Mouse (Mus musculus): ENCODE measurements around the gene Map6.
"Not testable (repeated sequence)": the region's sequence is repeated elsewhere in the genome, so short reads cannot be mapped to it uniquely, and the experiment has no call there.

Gene Map6

GRCm38 (mm10) chr7:99356244-99356930, 89.1 kb downstream of the Map6 start:
- DNase-seq (ENCODE audit: low read depth, low spot score), result no peak

GRCm38 (mm10) chr7:99357201-99357600, 90.0 kb downstream of the Map6 start:
- DNase-seq (ENCODE audit: low read depth, low spot score), result no peak

- DNase-seq (ENCODE audit: low read depth, low spot score), result no peak
Measured at GRCm38 (mm10) chr7:99358371-99358770, 91.1 kb downstream of the Map6 start.

- no peak for DNase-seq (ENCODE audit: low read depth, low spot score)
Measured at GRCm38 (mm10) chr7:99360021-99360802, 93.0 kb downstream of the Map6 start.

- no peak for DNase-seq (ENCODE audit: low read depth, low spot score)
Measured at GRCm38 (mm10) chr7:99360803-99361414, 93.7 kb downstream of the Map6 start.

GRCm38 (mm10) chr7:99362137-99362536, 94.9 kb downstream of the Map6 start:
- no peak for DNase-seq (ENCODE audit: low read depth, low spot score)

- no peak for DNase-seq (ENCODE audit: low read depth, low spot score)
Measured at GRCm38 (mm10) chr7:99365069-99365468, 97.8 kb downstream of the Map6 start.

GRCm38 (mm10) chr7:99366716-99367115, 99.5 kb downstream of the Map6 start:
- DNase-seq (ENCODE audit: low read depth, low spot score), result no peak

- DNase-seq (ENCODE audit: low read depth, low spot score), result not testable (repeated sequence)
Measured at GRCm38 (mm10) chr7:99374325-99374724, 107.1 kb downstream of the Map6 start.

- no peak for DNase-seq (ENCODE audit: low read depth, low spot score)
Measured at GRCm38 (mm10) chr7:99375455-99375854, 108.2 kb downstream of the Map6 start.

- no peak for DNase-seq (ENCODE audit: low read depth, low spot score)
Measured at GRCm38 (mm10) chr7:99378870-99379269, 111.6 kb downstream of the Map6 start.

GRCm38 (mm10) chr7:99380491-99381213, 113.4 kb downstream of the Map6 start:
- DNase-seq (ENCODE audit: low read depth, low spot score), result no peak

- peak; percentile 94 for DNase-seq (ENCODE audit: low read depth, low spot score)
Measured at GRCm38 (mm10) chr7:99381214-99382087, 114.2 kb downstream of the Map6 start, which contains the start of gene Gdpd5. Gene Gdpd5 (plus strand): TSS chr7:99381414.

- DNase-seq (ENCODE audit: low read depth, low spot score), result no peak
Measured at GRCm38 (mm10) chr7:99382088-99383000, 115.1 kb downstream of the Map6 start.

- no peak for DNase-seq (ENCODE audit: low read depth, low spot score)
Measured at GRCm38 (mm10) chr7:99383246-99383645, 116.0 kb downstream of the Map6 start.

GRCm38 (mm10) chr7:99384101-99384611, 116.9 kb downstream of the Map6 start:
- DNase-seq (ENCODE audit: low read depth, low spot score), result no peak

- DNase-seq (ENCODE audit: low read depth, low spot score), result no peak
Measured at GRCm38 (mm10) chr7:99386030-99386429, 118.8 kb downstream of the Map6 start.
